Mouse (Mus musculus) left cerebral cortex, adult 11 months (tissue): ENCODE data around the gene Hoxa10.

Experiments used
- DNase-seq: peaks from one replicate; pipeline ENCODE4 v3.0.0; 2022; ENCODE audit warnings: low spot score

Gene Hoxa10

DNA sequence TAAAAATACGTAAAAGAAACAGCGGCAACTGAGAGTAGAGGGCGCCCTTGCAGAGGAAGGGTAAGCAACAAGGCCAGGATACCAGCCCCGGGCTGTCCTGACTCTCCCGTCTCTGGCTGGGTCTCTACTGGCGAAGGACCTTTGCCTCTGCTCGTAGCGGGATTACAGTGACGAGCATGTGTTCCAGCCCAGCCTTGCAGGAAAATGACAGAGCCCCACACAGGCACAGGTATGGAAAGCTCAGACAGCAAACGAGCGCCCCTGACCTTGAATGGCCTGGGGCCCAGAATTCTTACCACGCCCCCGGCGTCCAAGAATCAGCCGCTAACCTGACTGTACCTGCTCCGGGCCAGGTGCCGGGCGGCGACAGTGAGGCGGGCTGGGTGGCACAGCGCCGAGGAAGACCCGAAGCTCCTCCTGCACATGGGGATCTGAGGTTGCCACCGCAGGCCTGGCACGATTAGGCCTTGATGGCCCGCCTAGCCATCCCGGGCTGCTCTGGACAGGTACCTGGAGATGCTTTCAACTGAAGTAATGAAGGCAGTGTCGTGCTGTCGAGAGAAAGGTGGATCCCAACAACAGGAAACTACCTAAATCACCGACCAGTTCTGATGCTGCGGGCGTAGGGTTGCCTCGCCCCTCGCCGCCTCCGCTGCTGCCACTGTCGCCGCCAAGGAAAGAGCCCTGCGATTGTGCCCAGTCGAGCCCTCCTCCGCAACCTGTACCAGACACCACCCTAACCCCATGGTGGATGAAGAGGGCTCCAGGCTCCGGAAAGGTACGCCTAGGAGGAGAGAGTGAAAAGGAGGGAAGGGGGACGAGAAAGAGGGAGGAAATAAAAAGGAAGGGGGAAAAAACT, 10.9 kb downstream of the Hoxa10 start:
- no peak for DNase-seq

DNA sequence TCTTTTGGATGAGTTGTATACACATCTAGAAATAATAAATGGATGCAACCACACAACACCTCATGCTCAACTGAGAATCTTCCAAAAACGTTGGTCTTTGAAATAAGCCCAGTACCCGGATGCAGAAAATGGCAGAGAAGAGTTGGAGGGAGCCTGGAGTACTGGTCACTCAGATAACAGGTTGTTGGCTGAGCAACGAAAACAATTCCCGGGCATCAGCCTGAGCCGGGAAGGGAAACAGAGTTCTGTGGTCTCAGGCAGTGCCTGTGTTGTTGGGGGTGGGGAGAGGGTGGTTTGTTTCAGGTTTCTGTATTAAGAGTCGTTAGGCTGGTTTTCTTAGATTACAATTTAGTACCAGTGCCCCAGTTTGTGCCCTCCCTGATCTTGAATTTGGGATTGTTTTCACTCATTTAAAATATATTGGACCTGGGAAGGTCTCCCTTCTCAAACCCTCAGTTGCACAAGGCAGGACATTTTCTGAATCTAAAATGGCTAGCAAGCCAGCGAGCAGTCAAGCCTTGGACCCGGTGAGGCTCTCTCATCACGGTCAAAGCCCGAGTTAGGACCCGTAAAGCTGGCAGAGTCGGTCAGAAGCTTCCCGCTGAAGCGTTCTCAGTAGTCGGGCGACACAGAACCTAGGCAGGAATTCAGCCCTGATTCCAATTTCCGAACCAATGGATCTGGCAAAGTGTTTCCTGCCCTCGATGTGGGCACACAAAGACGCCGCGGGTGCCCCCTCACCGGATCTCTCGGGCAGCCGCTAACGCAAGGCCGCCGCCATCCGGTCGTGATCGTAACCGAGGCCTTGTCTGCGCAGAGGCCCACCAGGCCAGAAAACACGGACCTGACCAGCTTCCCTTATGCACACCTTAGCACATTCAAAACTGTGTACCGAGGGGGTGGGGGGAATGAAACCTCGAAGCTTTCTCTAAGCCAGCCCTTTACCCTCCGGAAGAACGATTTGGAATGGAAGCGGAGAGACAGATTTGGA, 11.9 kb downstream of the Hoxa10 start:
- DNase-seq: no peak

DNA sequence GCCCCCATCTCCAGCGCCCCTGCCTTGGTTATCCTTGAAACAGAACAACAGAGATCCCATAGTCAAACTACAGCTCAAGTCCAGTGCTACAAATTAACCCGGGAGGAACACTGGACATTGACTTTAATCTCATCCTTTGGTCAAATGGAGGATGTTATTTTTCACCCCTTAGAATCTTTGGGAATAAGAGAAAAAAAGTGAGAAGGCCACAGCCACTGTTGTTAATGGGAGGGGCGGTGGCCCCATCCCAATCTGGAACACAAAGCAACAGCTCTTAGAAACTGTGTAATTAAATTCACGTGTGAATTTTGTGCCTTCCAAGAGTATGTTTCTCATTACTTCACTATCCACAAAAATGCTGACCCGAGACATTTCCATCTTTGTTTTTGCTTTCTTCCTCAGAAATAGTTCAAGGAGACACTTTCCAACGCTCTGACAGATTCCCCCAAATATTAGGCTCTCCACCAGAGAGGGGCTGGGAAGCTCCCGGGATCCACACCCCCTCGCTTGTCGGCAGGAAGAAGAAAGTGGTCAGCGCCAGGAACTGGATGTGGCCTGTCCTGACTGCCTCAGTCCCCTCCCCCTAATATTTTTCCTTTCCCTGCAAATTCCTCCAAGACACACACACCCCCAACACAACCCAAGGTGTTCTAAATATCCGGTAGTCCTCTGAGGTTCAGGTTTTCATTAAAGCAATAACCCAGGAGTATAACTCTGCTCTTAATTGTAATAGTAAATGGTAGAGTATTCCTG, 13.0 kb downstream of the Hoxa10 start:
- DNase-seq: no peak

DNA sequence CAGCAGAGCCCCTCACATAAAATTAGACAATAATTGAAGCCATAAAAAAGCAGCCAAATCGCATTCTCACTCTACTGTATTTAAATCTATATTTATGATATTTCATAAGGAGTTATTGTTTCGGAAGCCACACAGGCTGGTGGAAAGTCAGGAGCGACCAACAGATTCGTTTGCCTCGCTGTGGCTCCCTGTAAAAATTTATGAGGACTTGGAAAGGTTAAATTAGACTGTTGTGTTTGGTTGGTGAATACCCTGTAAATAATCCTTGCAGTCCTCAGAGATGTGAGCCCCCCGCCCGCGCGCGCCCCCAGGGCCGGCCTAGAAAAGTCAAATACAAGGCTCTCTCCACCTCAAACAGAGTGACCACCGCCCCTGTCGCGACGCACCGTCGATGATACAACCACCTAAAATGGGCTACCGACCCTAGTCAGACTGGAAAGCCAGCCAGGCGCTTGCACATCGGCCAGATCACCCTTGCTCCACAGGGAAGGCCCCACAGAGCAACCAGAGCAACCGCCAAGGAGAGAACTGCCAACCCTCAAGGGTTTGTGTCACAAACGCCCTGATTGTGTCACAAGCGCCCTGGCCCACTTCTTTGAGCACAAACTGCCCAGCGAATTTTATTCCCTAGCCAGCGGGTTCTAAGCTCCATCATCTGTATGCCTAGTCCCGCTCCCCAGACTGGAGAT, 13.9 kb downstream of the Hoxa10 start:
- no peak for DNase-seq

DNA sequence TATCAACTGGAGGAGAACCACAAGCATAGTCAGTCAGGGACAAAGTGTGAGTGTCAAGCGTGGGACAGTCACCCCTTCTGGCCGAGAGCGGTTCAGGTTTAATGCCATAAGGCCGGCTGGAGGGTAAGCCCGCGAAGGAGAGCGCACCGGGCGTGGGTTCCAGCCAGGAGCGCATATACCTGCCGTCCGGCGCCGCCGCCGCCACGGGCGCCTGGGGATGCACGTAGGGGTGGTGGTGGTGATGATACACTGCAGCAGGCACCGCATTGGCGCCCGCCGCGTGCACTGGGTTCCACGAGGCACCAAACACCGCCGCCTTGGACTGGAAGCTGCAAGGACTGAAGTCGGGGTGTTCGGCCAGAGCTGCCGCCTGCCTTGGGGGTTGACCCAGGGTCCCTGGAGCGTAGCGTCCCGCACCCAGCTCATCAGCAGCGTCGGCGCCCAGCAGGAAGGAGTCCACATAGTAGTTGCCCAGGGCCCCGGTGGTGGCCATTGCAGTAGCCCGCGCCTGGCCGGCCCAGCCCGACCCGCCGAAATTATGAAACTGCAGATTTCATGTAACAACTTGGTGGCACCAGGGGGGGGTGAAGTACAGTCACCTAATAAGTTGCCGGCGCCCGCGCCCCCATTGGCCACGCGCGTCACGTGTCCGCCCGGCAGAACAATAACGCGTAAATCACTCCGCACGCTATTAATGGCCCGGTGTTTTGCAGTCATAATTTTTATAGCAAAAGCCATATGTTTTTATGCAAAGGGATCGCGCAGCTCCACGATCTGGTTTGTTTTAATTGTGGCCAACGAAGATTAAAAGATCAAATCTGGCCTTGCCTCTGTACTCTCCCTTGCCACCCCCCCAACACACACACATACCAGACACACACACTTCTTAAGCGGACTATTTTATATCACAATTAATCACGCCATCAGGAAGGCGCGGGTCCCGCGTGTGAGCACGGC, 14.8 kb downstream of the Hoxa10 start:
- DNase-seq: no peak

DNA sequence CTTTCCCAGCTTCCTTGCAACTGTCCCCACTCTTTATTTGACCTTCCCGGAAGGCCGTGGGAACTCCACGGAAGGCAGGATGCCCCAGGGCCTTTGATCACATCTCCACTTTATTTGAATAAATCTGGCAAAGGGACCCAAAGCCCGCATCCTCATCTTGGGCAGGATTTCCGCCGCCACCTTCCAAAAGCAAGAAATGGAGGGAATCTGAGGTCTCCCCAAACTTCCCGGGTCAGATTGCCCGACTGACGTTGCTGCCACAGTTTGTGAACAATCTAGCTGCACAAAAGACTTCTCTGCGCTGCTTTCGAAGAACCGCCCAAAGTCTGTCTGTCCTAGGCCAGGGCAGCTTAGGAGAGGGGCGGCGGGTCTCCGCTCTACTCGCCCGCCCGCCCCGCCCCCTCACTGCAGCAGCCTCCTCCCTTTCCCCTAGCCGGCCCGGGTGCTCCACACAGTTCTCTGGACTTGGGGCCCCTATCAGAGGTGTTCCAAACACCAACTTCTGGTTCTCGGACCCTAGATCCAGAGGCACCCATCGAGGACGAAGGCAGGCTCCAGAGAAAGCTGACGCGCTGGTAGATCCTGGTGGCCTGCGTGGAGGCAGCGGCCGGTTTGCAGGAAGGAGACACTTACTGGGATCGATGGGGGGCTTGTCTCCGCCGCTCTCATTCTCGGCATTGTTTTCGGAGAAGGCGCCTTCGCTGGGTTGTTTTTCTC, 15.6 kb downstream of the Hoxa10 start:
- no peak for DNase-seq

DNA sequence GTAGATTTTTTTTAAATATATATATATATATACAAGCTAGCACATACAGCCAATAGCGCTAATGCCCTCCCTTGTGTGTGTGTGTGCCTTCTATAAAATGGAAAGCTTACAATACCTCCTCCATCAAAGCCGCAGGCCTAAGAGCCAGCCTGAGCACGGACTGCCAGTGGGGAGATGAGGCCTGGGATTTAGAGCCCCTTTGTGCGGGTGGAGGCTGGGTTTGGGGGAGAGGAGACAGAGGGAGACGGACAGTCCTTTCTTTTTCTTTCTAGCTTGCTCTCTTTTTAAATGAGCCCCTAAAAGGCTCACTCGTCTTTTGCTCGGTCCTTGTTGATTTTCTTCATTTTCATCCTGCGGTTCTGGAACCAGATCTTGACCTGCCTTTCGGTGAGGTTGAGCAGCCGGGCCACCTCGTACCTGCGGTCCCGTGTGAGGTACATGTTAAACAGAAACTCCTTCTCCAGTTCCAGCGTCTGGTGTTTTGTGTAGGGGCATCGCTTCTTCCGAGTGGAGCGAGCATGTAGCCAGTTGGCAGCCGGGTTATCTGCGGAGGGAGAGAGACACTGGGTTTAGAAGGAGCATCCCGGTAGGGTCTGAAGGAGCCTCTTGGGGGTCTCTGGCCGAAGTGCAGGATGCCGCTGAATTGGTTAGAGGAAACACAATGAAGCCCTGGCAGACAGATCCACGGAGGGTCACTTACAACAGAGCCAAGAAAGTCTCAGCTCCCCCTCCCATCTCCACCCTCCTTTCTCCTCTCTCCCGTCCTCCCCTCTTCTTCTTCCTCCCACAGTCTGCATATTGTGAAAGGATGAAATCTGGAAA, 16.5 kb downstream of the Hoxa10 start:
- no peak for DNase-seq

DNA sequence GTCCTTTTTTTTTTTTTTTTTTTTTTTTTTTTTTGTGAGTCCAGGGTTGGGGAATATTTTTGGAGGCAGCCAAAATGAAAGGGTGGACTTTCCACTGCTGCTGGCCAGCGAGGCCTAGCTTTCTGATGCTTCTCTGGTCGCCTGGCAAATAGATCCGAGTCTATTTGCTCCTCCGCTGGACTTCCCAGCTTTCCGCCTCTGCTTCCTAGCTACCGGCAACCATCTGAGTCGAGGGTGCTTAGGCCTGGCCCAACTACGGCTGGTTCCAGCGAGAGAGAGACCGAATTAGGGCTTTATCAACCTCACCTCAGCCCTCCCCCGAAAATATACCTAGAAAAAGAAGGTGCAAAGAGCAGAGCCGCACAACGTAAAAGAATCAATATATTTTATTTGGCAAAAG, 17.9 kb downstream of the Hoxa10 start:
- DNase-seq: no peak

DNA sequence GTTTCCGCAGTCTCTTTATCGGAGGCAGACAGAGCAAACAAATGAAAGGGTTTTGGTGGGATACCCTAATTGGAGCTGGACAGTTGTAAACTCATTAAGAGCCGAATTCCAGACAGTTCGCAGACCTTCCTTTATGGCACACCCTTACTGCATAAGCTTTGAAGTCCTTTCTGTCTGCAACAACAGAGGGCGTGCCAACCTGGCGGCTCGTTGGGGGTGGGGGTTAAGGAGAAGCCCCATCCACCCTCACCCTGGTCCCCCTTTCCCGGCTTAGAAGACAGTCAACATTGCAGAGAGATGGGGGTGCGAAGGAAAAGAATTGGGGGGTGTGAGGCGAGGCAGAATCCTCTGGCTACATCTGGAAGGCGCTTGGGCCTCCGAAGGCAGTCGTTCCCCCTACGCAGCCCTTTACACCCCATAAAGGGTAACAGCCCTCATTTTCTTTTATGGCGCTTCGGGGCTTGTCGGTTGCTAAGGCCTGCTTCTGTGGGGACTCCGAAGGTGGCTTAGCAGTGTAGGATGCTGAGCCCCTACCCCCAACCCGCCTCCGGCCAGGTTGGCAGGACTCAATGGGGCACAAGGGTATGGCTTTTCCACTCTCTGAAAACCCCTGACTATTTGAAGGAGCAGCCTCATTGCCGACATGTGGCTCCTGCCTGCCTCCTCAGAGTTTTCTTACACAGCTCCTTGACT, 18.5 kb downstream of the Hoxa10 start:
- DNase-seq: no peak

DNA sequence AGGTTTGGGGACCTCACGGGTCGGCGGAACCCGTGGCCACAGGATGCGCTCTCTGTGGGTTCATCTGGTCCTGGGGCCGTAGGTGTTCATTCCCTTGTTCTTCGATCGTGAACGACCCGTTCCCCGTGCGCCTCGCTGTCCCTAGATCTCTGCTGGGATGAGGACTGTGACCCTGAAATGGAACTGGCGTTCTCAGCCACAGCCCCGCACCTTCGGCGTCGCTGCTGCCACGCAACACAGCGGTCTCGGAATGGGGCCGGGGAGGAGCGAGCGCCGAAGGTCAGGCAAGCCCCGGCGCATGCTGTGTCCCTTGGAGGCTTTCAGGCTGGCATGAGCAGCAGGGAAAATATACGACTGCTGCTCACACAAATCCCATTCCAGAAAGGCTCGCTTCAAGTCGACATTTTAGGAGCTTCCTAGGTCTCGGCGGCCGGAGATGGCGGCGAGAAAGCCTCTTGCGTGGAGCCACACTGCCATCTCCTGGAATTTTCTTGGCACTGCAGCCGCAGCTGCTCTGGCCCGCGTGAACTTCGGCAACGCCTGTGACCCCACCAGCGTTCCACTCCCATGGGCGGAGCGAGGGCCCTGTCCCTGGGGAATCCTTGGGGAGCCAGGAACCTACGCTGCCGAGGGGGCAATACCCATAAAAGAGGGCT, 19.2 kb downstream of the Hoxa10 start, which contains the start of gene Hoxa7:
Gene Hoxa7 (minus strand): TSS at position 518 of the 656 bp plus-strand sequence.
- DNase-seq: peak; percentile 57

DNA sequence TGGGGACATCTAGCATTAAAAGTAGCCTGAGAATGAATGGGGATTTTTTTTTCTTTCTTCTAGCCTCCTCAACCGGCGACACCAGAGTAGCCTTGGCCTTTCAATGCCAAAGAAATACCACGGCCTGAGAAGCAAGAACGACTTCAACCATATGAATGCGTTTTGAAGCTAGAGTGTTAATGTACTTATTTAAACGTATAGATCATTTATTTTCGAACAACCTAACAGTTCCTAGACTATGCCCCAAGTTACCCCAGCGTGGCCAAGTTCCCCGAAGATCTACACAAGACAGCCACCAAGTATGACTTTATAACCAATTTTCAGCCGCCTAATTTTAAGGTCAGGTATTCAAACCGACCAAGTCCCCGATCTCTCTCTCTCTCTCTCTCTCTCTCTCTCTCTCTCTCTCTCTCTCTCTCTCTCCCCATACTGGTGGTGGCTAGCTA, 19.8 kb downstream of the Hoxa10 start:
- no peak for DNase-seq

DNA sequence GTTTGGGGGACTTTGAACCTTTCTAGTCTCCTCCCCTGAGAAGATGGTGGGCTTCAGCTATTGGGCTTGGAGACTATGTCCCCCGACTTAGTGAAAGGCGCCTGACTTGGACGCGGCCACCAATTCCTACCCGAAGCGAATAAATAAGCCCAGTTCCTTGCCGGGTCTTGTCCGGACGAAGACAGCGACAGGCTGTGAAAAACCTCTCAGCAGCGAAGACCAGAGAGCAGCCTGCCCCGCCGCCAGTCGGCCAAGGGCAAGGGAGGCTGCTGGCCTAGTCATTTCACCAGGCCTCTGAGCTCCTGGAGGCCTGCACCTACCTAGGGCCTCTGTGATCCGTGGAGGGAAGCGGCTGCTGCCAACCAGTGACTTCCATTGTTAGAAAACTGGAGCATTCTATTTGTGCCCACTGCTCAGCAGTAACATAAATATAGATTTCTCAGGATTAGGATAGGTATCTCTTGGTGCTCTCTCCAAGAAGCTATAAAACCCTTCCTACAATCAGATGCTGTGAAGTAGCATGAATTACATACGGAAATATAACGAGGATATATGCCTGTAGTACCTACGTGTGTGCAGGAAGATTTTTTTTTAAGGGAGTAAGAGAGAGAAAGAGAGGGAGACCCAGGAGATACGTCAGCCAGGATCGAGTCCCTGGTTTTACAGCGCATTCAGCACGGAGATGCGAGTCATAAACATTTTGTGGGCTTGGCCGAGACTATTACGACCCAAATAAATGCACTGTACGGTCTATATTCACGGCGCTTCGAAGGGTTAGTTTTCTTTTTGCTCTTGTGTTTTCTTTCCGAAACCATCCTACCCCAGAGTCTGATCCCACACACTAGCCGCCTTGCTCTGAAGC, 20.4 kb downstream of the Hoxa10 start:
- no peak for DNase-seq

DNA sequence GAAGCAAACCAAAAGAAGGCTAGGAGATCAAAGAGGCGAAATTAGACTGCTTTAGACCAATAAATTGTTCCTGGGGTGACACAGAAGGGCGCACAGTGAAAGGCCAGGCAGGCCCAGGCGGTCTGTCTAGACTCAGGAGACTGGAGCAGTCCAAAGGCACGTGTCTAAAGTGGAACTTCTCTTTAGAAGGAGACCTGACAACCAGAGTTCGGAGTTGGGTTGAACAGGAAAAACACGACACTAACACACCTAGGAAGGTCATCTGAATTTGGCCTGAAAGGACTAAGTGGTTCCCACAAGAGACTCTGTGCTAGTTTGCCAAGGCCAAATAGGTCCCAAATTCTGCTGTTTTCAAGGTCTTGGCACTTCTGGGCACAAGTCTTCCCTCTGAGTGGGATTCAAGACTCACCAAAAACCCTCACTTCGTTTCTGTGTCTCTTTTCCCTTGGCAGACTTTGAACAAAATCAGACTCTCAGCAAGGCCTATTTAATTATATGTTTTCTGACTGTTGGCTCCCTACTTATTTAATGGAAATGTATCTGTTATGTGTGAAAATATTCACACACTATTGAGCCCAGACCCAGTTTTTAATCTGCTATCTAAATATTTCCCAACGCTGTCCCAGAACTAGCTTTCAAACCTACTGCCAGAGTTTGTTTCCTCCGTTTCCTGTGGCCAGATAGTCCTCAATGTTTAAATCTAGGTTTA, 21.3 kb downstream of the Hoxa10 start:
- DNase-seq: no peak

DNA sequence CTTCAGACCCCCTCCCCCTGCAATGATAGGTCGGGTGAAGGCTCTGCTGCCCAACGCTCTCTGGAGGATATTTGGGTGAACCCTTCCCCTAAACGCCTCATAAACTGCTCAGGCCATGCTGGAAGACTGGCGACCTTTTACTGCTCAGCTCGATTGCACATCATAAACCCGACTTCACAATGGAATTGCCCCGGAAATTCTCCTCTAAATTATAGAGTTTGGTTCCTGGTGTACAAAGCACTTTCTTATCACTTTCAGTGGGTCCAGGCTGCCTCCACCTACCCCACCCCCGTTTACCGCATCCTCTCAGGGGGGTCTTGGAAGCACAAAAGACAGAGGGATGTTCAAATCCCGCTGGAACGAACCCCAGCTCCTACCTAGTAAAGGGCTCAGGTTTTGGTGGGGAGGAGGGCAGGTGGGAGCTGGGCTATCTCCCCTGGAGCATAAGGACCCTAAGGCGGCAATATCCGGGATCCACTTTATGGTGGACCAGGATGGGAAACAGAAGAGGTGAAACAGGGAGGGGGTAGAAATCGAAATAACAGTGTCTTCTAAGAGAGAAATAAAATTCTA, 21.9 kb downstream of the Hoxa10 start:
- no peak for DNase-seq

DNA sequence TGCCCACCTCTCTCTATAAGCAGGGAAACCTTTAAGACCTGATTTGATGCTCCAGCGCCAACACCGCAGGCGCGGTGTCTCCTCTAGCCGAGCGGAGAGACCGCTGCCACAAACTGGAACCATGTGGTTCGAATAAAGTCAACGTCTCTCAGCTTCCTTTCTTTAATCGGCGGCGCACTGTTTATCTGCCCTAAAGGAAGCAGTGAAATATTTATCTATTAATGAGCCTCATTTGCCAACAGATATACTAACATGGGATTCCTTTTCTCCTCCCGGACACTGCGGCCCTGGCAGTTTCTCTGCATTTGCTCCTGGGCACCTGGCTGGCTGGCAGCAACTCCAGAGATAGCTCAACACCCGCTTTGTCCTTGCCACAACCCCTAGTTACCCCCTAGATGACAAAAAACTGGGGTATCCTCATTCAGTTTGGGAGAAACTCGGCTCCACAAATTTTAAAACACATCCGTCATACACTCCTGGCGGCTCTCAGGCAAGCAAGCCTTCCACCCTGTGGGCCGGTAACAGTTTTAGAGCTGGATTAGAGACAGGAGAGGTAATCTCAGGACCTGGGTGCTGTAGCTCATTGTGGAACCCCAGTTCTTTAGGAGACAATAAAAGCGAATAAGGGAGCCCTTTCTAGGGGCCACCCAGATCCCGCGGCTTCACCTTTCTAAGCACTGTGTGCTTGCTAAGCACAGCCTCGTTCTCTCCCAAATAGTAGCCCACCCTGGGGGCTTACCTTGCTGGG, 22.6 kb downstream of the Hoxa10 start:
- no peak for DNase-seq
